Mouse (Mus musculus): ENCODE data around the gene Fadd.

The Fadd gene

DNA sequence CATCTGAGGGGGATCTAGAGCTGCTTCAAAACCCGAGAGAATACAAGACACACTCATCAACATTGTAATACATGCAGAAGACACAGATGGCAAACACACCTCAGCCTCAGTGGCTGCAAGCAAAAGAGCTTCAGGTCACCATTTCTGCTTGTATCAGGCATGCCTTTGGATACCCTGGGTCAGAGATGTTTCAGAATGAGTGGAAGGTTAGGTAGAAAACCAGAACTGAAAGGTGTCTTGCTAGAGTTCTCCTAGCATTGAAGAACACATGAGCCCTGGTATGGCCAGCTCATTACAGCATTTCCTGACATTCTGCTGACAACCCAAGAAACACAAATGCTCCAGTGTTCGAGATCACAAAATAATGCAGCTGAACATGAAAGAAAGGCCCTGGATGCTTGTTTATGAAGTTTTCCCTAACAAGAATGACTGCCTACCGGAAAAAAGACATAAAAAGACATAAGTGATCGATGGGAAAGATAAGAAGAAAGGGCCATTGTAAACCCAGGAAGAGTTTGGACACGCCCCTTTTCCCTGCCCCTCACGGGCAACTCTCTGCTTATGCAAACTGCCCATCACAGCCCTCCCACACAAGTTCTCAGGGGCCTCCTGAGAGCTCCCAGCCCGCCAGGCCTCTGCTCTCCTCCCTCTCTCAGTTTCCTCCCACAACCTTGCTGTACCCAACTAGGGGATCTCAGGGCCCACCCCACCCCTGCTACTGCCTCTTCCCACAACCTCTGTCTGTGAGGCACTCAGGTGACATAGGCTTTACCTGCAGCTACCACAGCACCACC is 50.5 kb downstream of the Fadd start:
- DNase-seq (ENCODE audit: low spot score), result no peak

DNA sequence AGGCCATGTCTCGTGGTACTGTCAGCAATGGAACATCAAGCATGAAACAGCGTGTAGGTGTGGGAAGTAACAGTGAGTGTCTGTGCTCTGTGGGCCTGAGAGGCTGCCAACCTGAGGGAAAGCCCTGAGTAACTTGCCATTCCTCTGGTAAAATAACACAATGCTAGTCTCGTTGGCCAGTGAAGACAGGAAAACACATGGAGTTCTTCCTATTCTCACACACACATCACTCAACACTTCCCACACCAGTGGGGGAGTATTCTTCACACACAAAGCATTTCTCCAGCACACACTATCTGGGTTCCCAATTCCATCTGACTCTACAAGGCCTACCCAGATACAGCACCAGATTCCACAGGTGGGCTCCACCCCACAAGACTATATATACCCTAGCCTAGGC is 52.4 kb downstream of the Fadd start:
- DNase-seq (ENCODE audit: low spot score), result no peak

- peak; percentile 19 for DNase-seq (ENCODE audit: low spot score)
These were observed 54.5 kb downstream of the Fadd start for GRCm38 (mm10) chr7:144527723-144528221.
